Mouse (Mus musculus): ENCODE results near the gene Clk2. TPM values are rescaled to one million over a fixed set of nuclear protein-coding genes. Genes with fewer than 3 reads are reported as not detected.

Gene Clk2
- polyA plus RNA-seq, 1 experiment = 79.4 TPM

DNA sequence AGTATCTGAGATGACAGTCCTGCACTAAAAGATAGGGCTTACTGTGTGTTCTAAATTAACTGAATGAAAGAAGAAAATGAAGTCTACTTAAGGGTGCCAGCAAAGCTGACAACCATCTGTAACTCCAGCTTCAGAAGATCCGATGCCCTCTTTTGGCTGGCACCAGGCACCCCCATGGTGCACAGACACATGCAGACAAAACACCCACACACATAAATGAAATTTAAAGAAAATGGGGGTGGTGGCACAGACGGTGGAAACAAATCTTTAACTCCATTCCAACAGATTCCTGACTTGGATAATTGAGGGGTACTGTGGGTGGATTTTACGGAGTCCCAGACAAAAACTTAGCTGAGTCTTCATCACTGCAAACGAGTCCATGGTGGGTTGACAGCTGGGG is 32.8 kb upstream of the Clk2 start:
- TF ChIP-seq CTCF (IDR thresholded peaks at IDR 0.05; ENCODE audit: low read depth, low read length) (no peak), POLR2A (IDR thresholded peaks at IDR 0.05; ENCODE audit: insufficient read depth, low read length) (no peak), EP300 (IDR thresholded peaks at IDR 0.05; ENCODE audit: insufficient read depth, low read depth, low read length) (no peak)
- no peaks in the 10 kb centered on the region for H3K36me3 ChIP-seq (ENCODE audit: control insufficient read depth, insufficient read depth, low read length, poor library complexity, severe bottlenecking)
- no peaks in the 10 kb centered on the region for H3K9me3 ChIP-seq (replicated peaks; ENCODE audit: control insufficient read depth, insufficient read depth, low read length, poor library complexity, severe bottlenecking)
- no peak overlapping the region for H3K9ac ChIP-seq (ENCODE audit: low read depth, poor library complexity, severe bottlenecking)
- no peaks in the 10 kb centered on the region for H3K27me3 ChIP-seq (ENCODE audit: control insufficient read depth, insufficient read depth, low read length, poor library complexity, severe bottlenecking)
- no peak overlapping the region for H3K4me3 ChIP-seq (ENCODE audit: low read depth, low read length)
- H3K4me1 ChIP-seq (ENCODE audit: control insufficient read depth, insufficient read depth, low read length) = no peaks in the 10 kb centered on the region
- H3K27ac ChIP-seq (ENCODE audit: insufficient read depth, low read length) = no peak overlapping the region

- Histone ChIP-seq H3K4me3 (ENCODE audit: low read depth, low read length) (peak overlapping the region; percentile 20; the same call in 1 of the 2 replicates), H3K9ac (ENCODE audit: low read depth, poor library complexity, severe bottlenecking) (no peak overlapping the region), H3K27ac (ENCODE audit: insufficient read depth, low read length) (no peak overlapping the region), H3K36me3 (ENCODE audit: control insufficient read depth, insufficient read depth, low read length, poor library complexity, severe bottlenecking) (no peaks in the 10 kb centered on the region), H3K4me1 (ENCODE audit: control insufficient read depth, insufficient read depth, low read length) (no peaks in the 10 kb centered on the region), H3K27me3 (ENCODE audit: control insufficient read depth, insufficient read depth, low read length, poor library complexity, severe bottlenecking) (no peaks in the 10 kb centered on the region), H3K9me3 (replicated peaks; ENCODE audit: control insufficient read depth, insufficient read depth, low read length, poor library complexity, severe bottlenecking) (no peaks in the 10 kb centered on the region)
- TF ChIP-seq EP300 (IDR thresholded peaks at IDR 0.05; ENCODE audit: insufficient read depth, low read depth, low read length) (no peak), POLR2A (IDR thresholded peaks at IDR 0.05; ENCODE audit: insufficient read depth, low read length) (no peak), CTCF (IDR thresholded peaks at IDR 0.05; ENCODE audit: low read depth, low read length) (peak; percentile 42)
These were observed 32.1 kb upstream of the Clk2 start for GRCm38 (mm10) chr3:89132285-89133062.

- Histone ChIP-seq H3K27ac (ENCODE audit: insufficient read depth, low read length) (no peak overlapping the region), H3K27me3 (ENCODE audit: control insufficient read depth, insufficient read depth, low read length, poor library complexity, severe bottlenecking) (no peaks in the 10 kb centered on the region), H3K4me1 (ENCODE audit: control insufficient read depth, insufficient read depth, low read length) (no peaks in the 10 kb centered on the region), H3K9me3 (replicated peaks; ENCODE audit: control insufficient read depth, insufficient read depth, low read length, poor library complexity, severe bottlenecking) (no peaks in the 10 kb centered on the region), H3K36me3 (ENCODE audit: control insufficient read depth, insufficient read depth, low read length, poor library complexity, severe bottlenecking) (no peaks in the 10 kb centered on the region), H3K4me3 (ENCODE audit: low read depth, low read length) (no peak overlapping the region), H3K9ac (ENCODE audit: low read depth, poor library complexity, severe bottlenecking) (no peak overlapping the region)
- TF ChIP-seq POLR2A (IDR thresholded peaks at IDR 0.05; ENCODE audit: insufficient read depth, low read length) (no peak), EP300 (IDR thresholded peaks at IDR 0.05; ENCODE audit: insufficient read depth, low read depth, low read length) (no peak), CTCF (IDR thresholded peaks at IDR 0.05; ENCODE audit: low read depth, low read length) (no peak)
These were observed 31.5 kb upstream of the Clk2 start for GRCm38 (mm10) chr3:89133063-89133450.

DNA sequence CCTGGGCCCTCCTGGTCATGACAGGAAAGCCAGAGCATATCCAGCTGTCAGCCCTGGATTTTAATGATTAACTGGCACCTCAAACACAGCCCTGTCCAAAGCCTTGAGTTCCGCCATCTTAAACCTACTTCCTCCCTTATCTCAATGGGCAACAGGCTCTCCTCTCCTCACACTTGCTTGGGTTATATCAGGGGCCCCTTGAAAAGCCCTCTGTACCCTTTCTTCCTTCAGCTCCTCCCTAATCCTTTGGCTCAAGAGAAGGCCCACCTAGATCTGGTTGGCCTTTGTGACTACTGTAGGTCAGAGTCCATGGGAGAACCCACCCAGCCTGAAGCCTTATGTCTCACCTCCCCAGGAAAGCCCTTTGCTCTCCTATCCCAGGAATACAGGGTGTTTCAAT is 30.8 kb upstream of the Clk2 start:
- Histone ChIP-seq H3K27me3 (ENCODE audit: control insufficient read depth, insufficient read depth, low read length, poor library complexity, severe bottlenecking) (no peaks in the 10 kb centered on the region), H3K9ac (ENCODE audit: low read depth, poor library complexity, severe bottlenecking) (no peak overlapping the region), H3K4me3 (ENCODE audit: low read depth, low read length) (no peak overlapping the region), H3K36me3 (ENCODE audit: control insufficient read depth, insufficient read depth, low read length, poor library complexity, severe bottlenecking) (no peaks in the 10 kb centered on the region), H3K9me3 (replicated peaks; ENCODE audit: control insufficient read depth, insufficient read depth, low read length, poor library complexity, severe bottlenecking) (no peaks in the 10 kb centered on the region), H3K27ac (ENCODE audit: insufficient read depth, low read length) (no peak overlapping the region), H3K4me1 (ENCODE audit: control insufficient read depth, insufficient read depth, low read length) (no peaks in the 10 kb centered on the region)
- TF ChIP-seq POLR2A (IDR thresholded peaks at IDR 0.05; ENCODE audit: insufficient read depth, low read length) (no peak), CTCF (IDR thresholded peaks at IDR 0.05; ENCODE audit: low read depth, low read length) (no peak), EP300 (IDR thresholded peaks at IDR 0.05; ENCODE audit: insufficient read depth, low read depth, low read length) (no peak)

- Histone ChIP-seq H3K4me3 (ENCODE audit: low read depth, low read length) (peak within 1 kb of the TSS; percentile 39), H3K27me3 (ENCODE audit: control insufficient read depth, insufficient read depth, low read length, poor library complexity, severe bottlenecking) (no peaks in the 10 kb centered on the region), H3K9ac (ENCODE audit: low read depth, poor library complexity, severe bottlenecking) (0 out of 2 replicates have a peak within 1 kb of the TSS, but pooled peaks have one; percentile 41), H3K4me1 (ENCODE audit: control insufficient read depth, insufficient read depth, low read length) (no peaks in the 10 kb centered on the region), H3K27ac (ENCODE audit: insufficient read depth, low read length) (no peak within 1 kb of the TSS), H3K36me3 (ENCODE audit: control insufficient read depth, insufficient read depth, low read length, poor library complexity, severe bottlenecking) (no peaks in the 10 kb centered on the region), H3K9me3 (replicated peaks; ENCODE audit: control insufficient read depth, insufficient read depth, low read length, poor library complexity, severe bottlenecking) (no peaks in the 10 kb centered on the region)
- TF ChIP-seq EP300 (IDR thresholded peaks at IDR 0.05; ENCODE audit: insufficient read depth, low read depth, low read length) (no peak), CTCF (IDR thresholded peaks at IDR 0.05; ENCODE audit: low read depth, low read length) (no peak), POLR2A (IDR thresholded peaks at IDR 0.05; ENCODE audit: insufficient read depth, low read length) (no peak)
These were observed 28.6 kb upstream of the Clk2 start, which contains the start of gene Pklr for GRCm38 (mm10) chr3:89135958-89136357. TSS of gene Pklr (plus strand) at chr3:89136142.

DNA sequence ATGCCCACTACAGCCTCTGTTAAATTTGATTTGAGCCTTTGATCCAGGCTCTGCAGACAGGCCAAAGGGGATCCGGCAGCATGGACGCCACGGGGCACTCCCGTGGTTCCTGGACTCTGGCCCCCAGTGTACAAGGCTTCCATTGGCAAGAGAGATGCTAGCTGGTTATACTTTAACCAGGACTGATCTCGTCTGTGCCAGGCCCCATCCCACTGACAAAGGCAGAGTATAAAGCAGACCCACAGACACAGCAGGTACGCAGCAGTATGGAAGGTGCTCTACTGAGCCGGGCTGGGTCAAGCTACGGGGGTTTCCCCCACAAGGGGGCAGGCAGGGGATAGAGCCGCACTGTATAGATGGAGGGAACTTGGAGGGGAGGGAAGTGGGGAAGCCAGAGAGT is 28.2 kb upstream of the Clk2 start:
- Histone ChIP-seq H3K4me1 (ENCODE audit: control insufficient read depth, insufficient read depth, low read length) (no peaks in the 10 kb centered on the region), H3K4me3 (ENCODE audit: low read depth, low read length) (no peak overlapping the region), H3K9ac (ENCODE audit: low read depth, poor library complexity, severe bottlenecking) (no peak overlapping the region), H3K9me3 (replicated peaks; ENCODE audit: control insufficient read depth, insufficient read depth, low read length, poor library complexity, severe bottlenecking) (no peaks in the 10 kb centered on the region), H3K27ac (ENCODE audit: insufficient read depth, low read length) (no peak overlapping the region), H3K27me3 (ENCODE audit: control insufficient read depth, insufficient read depth, low read length, poor library complexity, severe bottlenecking) (no peaks in the 10 kb centered on the region), H3K36me3 (ENCODE audit: control insufficient read depth, insufficient read depth, low read length, poor library complexity, severe bottlenecking) (no peaks in the 10 kb centered on the region)
- TF ChIP-seq EP300 (IDR thresholded peaks at IDR 0.05; ENCODE audit: insufficient read depth, low read depth, low read length) (no peak), CTCF (IDR thresholded peaks at IDR 0.05; ENCODE audit: low read depth, low read length) (peak; percentile 48)

All from ES-Bruce4 (cell line).